Mouse (Mus musculus) ES-E14 (cell line): ENCODE measurements around the gene Gm572. TPM values are rescaled to one million over a fixed set of nuclear protein-coding genes. Genes with fewer than 3 reads are reported as not detected.

Experiments used
- DNase-seq: peaks from one replicate; pipeline ENCODE4 v3.0.0-alpha.2; 2013; ENCODE audit warnings: low read depth, low spot score
- H3K27ac ChIP-seq: 2 replicates; pipeline ENCODE4 v1.5.1; 2012; ENCODE audit warnings: low read depth, mild to moderate bottlenecking, low read length, moderate library complexity, mixed read lengths; ENCODE audit not compliant: poor library complexity, insufficient read depth, severe bottlenecking
- H3K36me3 ChIP-seq: 2 replicates; pipeline ENCODE4 v1.6.1; 2012; ENCODE audit warnings: mild to moderate bottlenecking, low read length, moderate library complexity, mixed read lengths; ENCODE audit not compliant: control insufficient read depth, poor library complexity, insufficient read depth, severe bottlenecking
- H3K4me1 ChIP-seq, 2 experiments: fragments of 150-350 bp in 1 of 2; sonication (generic) in 1 of 2; 2 replicates each; pipeline ENCODE4 v1.6.1; 2012; ENCODE audit warnings: low read length in 2 of 2, mild to moderate bottlenecking in 1 of 2, mixed read lengths in 1 of 2; ENCODE audit not compliant: control insufficient read depth in 2 of 2, insufficient read depth in 2 of 2, poor library complexity in 1 of 2
- H3K4me3 ChIP-seq, 2 experiments: fragments of 150-350 bp in 1 of 2; sonication (generic) in 1 of 2; 2 replicates each; pipeline ENCODE4 v1.5.1; 2012; ENCODE audit warnings: low read length in 2 of 2, low read depth in 1 of 2, mild to moderate bottlenecking in 1 of 2, mixed read lengths in 1 of 2; ENCODE audit not compliant: insufficient read depth in 1 of 2, poor library complexity in 1 of 2, severe bottlenecking in 1 of 2
- H3K9ac ChIP-seq: 2 replicates; pipeline ENCODE4 v1.6.1; 2012; ENCODE audit warnings: low read depth, mild to moderate bottlenecking, low read length, mixed read lengths; ENCODE audit not compliant: poor library complexity, insufficient read depth, severe bottlenecking
- H3K9me3 ChIP-seq: fragments of 150-350 bp; sonication (generic); 2 replicates; pipeline ENCODE4 v1.6.1; 2012; ENCODE audit warnings: low read depth, mild to moderate bottlenecking, low read length; ENCODE audit not compliant: control insufficient read depth, insufficient read depth
- CHD2 ChIP-seq: IDR thresholded peaks from 2 replicates; pipeline ENCODE4 v1.6.1; 2014; ENCODE audit warnings: mild to moderate bottlenecking, low read depth, low read length, inconsistent platforms
- HCFC1 ChIP-seq: IDR thresholded peaks from 2 replicates; pipeline ENCODE4 v1.6.1; 2012; ENCODE audit warnings: low read length, inconsistent platforms, borderline replicate concordance; ENCODE audit not compliant: insufficient read depth
- MAFK ChIP-seq: IDR thresholded peaks from 2 replicates; pipeline ENCODE4 v1.6.1; 2014; ENCODE audit warnings: mild to moderate bottlenecking, low read depth, low read length, inconsistent platforms; ENCODE audit not compliant: insufficient read depth
- ZC3H11A ChIP-seq: IDR thresholded peaks from 2 replicates; pipeline ENCODE4 v1.6.1; 2012; ENCODE audit warnings: low read depth, mild to moderate bottlenecking, inconsistent platforms, low read length, borderline replicate concordance
- ZNF384 ChIP-seq: IDR thresholded peaks from 2 replicates; pipeline ENCODE4 v1.6.1; 2012; ENCODE audit warnings: low read depth, low read length, inconsistent platforms
- in situ Hi-C, 2 experiments: fragments of 600-800 bp; cut with MboI; formaldehyde crosslinking; loops; one replicate each; pipeline ENCODE4 v1.15.1; 2025; ENCODE audit warnings: low sequenced_read_pairs in 2 of 2, inconsistent platforms in 1 of 2; ENCODE audit not compliant: unreplicated experiment in 2 of 2
- total RNA-seq: library from RNA; depleted of rRNA; stranded (reverse); fragments of 300-350 nt; gene quantifications from 2 replicates; pipeline ENCODE4 v1.2.3, GENCODE M21; 2012

The Gm572 gene
- total RNA-seq, 1 experiment: 0.13 TPM

DNA sequence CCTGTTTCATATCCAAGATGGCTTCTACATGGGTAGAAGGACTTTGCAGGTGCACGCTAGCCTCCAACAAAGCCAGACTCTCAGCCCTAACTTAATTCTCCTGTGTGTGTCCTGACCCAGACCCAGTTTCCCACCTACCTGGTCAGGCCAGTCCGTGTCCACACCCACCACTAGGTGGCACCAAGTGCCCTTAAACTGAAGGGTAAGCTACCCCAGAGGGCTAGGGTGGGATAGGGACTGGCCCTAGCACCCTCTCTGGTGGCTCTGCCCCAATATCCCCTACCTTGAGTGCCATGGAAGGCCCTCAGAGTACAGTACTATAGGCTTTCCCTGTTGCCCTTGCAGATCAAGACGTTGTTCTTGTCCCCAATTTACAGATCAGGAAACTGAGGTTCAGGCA is 61.6 kb downstream of the Gm572 start:
- no peak overlapping the region for H3K4me3 ChIP-seq
- H3K27ac ChIP-seq: no peak overlapping the region
- in situ Hi-C loops: loop anchor here in 1 of 2 experiments (5.0 kb wide), 1 partner anchor 363 kb away; no protein-coding TSS in a partner anchor
- H3K9me3 ChIP-seq: no peaks in the 10 kb centered on the region
- H3K9ac ChIP-seq: no peak overlapping the region
- H3K36me3 ChIP-seq: no peaks in the 10 kb centered on the region
- peaks cover 0 to 17% of the 10 kb centered on the region in 2 experiments; a peak in 2 of 4 replicates for H3K4me1 ChIP-seq
- peak; percentile 81; the same call in 1 of the 2 replicates for TF ChIP-seq ZC3H11A
- TF ChIP-seq ZNF384: no peak
- DNase-seq: no peak

DNA sequence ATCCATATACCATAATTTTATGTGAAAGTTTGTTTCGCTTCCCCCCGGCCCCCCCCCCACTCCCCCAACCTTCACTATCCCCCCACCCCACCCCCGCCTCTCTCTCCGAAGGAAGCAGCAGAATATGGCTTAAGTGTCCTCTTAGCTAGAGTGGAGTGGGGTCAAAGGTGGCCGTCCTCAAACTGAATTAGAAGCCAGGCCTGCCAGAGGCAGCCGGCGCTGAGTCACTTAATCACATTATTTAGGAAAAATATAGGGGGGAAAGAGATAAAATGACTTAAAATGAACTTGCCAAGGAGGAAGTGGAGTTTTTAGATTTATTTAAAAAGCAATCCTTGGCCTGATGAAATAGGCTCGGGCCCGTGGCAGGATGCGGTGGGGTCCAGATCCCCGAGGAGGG is 65.7 kb downstream of the Gm572 start:
- Histone ChIP-seq H3K9ac (no peak overlapping the region), H3K9me3 (no peaks in the 10 kb centered on the region), H3K4me3 (no peak overlapping the region), H3K36me3 (no peaks in the 10 kb centered on the region), H3K27ac (no peak overlapping the region), H3K4me1 (peaks cover 0 to 41% of the 10 kb centered on the region in 2 experiments; a peak in 3 of 4 replicates)
- DNase-seq: no peak
- in situ Hi-C loops: no loop called here
- TF ChIP-seq MAFK (no peak), HCFC1 (no peak), ZNF384 (no peak), CHD2 (no peak), ZC3H11A (no peak)

DNA sequence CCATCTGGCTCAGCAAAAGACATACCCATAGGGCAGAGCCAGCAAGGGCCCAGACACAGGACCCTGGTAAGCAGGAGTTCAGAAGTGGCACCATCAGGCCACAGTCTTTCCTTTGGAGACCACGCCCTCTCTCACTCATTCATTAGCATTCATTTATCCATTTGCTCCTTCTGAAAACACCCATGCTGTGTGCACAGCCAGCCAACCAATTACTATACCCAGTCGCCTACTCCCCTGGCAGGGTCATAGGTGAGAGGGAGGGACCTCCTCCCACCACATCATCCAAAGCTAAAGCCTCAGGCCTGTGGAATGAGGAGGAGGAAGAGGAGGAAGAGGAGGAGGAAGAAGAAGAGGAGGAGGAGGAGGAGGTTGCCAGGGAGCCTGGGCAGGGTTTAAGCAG is 67.3 kb downstream of the Gm572 start:
- H3K36me3 ChIP-seq: no peaks in the 10 kb centered on the region
- no peak overlapping the region for H3K4me3 ChIP-seq
- H3K27ac ChIP-seq: no peak overlapping the region
- in situ Hi-C loops: no loop called here
- H3K9ac ChIP-seq: no peak overlapping the region
- no peaks in the 10 kb centered on the region for H3K9me3 ChIP-seq
- TF ChIP-seq ZNF384 (no peak), HCFC1 (no peak), MAFK (no peak), CHD2 (no peak), ZC3H11A (no peak)
- DNase-seq: no peak
- peaks cover 0 to 48% of the 10 kb centered on the region in 2 experiments; a peak in 3 of 4 replicates for H3K4me1 ChIP-seq

DNA sequence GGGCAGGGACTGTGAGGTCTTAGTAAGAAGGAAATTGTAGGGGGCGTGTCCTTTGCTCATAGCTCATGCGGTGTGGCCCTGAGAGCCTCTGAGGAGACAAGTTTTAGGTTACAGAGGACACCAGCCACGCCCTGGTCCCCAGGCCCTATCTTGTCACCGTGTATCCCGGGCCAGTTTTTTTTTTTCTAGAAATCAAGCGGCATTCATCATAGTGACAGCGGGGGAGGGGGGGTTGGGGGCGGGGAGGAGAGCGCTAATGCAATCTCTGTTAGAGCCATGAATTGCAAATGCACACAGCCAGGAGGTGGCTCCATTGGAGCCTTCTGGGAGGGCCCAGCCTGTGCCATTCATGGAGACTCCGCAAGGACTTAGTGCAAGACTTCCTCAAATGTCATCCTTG is 68.2 kb downstream of the Gm572 start:
- H3K9me3 ChIP-seq: no peaks in the 10 kb centered on the region
- H3K9ac ChIP-seq: no peak overlapping the region
- DNase-seq: no peak
- in situ Hi-C loops: no loop called here
- no peak overlapping the region for H3K27ac ChIP-seq
- H3K4me3 ChIP-seq: 0 out of 4 replicates have a peak overlapping the region, but pooled peaks of 1 of the 2 experiments have one; percentile 14
- H3K4me1 ChIP-seq: peaks cover 0 to 48% of the 10 kb centered on the region in 2 experiments; a peak in 3 of 4 replicates
- H3K36me3 ChIP-seq: no peaks in the 10 kb centered on the region
- TF ChIP-seq ZC3H11A: no peak
- no peak for TF ChIP-seq MAFK
- TF ChIP-seq HCFC1: no peak
- no peak for TF ChIP-seq ZNF384
- no peak for TF ChIP-seq CHD2

DNA sequence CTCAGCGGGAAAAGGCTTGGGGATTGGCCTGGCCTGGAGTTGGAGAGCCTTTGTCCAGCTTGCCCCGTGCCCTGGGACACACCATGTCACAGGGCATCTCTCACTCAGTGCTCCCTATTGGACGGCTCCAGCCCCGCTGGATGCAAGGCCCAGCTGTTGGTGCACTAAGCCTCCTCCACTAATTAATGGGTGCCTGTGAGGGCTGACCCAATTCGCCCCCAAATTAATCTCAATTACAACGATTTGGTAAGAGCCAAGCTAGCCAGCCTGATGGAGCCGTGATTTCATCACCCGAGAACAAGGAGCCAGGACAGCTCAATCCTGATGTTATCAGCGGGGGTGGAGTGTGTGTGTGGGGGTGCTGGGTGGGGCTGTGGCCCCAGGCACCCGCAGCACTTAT is 69.5 kb downstream of the Gm572 start:
- H3K9ac ChIP-seq: no peak overlapping the region
- peaks cover 0 to 46% of the 10 kb centered on the region in 2 experiments; a peak in 3 of 4 replicates for H3K4me1 ChIP-seq
- no peak for DNase-seq
- H3K9me3 ChIP-seq: no peaks in the 10 kb centered on the region
- H3K36me3 ChIP-seq: no peaks in the 10 kb centered on the region
- in situ Hi-C loops: no loop called here
- no peak overlapping the region for H3K27ac ChIP-seq
- H3K4me3 ChIP-seq: no peak overlapping the region
- TF ChIP-seq MAFK: no peak
- TF ChIP-seq CHD2: no peak
- TF ChIP-seq ZC3H11A: no peak
- TF ChIP-seq HCFC1: no peak
- TF ChIP-seq ZNF384: no peak
